Mouse (Mus musculus): Measurements from ENCODE around the gene Atpaf2. TPM values are rescaled to one million over a fixed set of nuclear protein-coding genes. Genes with fewer than 3 reads are reported as not detected.

Atpaf2 gene
- total and polyA plus RNA-seq, 3 experiments: 48.0 to 71.2 (median 56.4) TPM

DNA sequence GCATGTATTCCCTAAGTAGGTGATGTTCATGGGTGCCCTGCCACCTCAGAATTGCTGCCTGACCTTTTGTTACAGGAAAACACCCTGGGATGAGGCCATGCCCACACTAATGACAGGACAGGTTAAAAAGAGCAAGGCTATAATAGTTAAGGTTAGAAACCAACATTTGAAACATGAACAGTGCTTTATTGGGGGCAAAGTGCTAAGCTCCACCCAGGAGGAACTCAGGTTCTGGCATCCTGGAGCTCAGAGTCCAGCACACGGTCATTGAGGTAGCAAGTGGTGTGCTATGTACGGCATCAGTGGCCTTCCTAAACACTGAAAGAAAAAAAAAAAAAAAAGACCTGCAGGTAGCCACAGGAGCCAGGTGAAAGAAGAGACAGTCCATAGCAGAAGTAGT, 30.3 kb downstream of the Atpaf2 start:
- Histone ChIP-seq H3K4me3 (ENCODE audit: low read depth, low read length) (no peak overlapping the region), H3K27me3 (ENCODE audit: insufficient read depth, low read length) (peaks cover 17% of the 10 kb centered on the region), H3K4me1 (ENCODE audit: insufficient read depth, low read depth, low read length) (no peaks in the 10 kb centered on the region), H3K9me3 (replicated peaks) (no peaks in the 10 kb centered on the region), H3K36me3 (replicated peaks) (no peaks in the 10 kb centered on the region)
- TF ChIP-seq GATA1 (IDR thresholded peaks at IDR 0.05; ENCODE audit: borderline replicate concordance, low read length) (no peak), CTCF (IDR thresholded peaks at IDR 0.05; ENCODE audit: low read depth, low read length) (no peak), TAL1 (conservative IDR thresholded peaks at IDR 0.05; ENCODE audit: low read depth, low read length) (no peak), POLR2AphosphoS5 (IDR thresholded peaks at IDR 0.05; ENCODE audit: insufficient replicate concordance, low read depth, low read length) (no peak), GATA2 (IDR thresholded peaks at IDR 0.05; ENCODE audit: borderline replicate concordance, low read depth, low read length) (no peak)
- ATAC-seq (ENCODE audit: extremely low read depth, insufficient number of reproducible peaks, low FRiP score, poor library complexity, severe bottlenecking) (no peak), DNase-seq (ENCODE audit: low spot score) (no peak)

- DNase-seq (ENCODE audit: low spot score): no peak
- Histone ChIP-seq H3K9me3 (replicated peaks) (no peaks in the 10 kb centered on the region), H3K4me1 (ENCODE audit: insufficient read depth, low read depth, low read length) (no peaks in the 10 kb centered on the region), H3K4me3 (ENCODE audit: low read depth, low read length) (no peak overlapping the region), H3K36me3 (replicated peaks) (no peaks in the 10 kb centered on the region), H3K27me3 (ENCODE audit: insufficient read depth, low read length) (peaks cover 30% of the 10 kb centered on the region)
- TF ChIP-seq CTCF (IDR thresholded peaks at IDR 0.05; ENCODE audit: low read depth, low read length): no peak
- TF ChIP-seq GATA2 (IDR thresholded peaks at IDR 0.05; ENCODE audit: borderline replicate concordance, low read depth, low read length): no peak
- TF ChIP-seq POLR2AphosphoS5 (IDR thresholded peaks at IDR 0.05; ENCODE audit: insufficient replicate concordance, low read depth, low read length): no peak
- no peak for TF ChIP-seq GATA1 (IDR thresholded peaks at IDR 0.05; ENCODE audit: borderline replicate concordance, low read length)
- TF ChIP-seq TAL1 (conservative IDR thresholded peaks at IDR 0.05; ENCODE audit: low read depth, low read length): no peak
- no peak for ATAC-seq (ENCODE audit: extremely low read depth, insufficient number of reproducible peaks, low FRiP score, poor library complexity, severe bottlenecking)
Observed at GRCm38 (mm10) chr11:60385946-60386345, 32.3 kb downstream of the Atpaf2 start.

GRCm38 (mm10) chr11:60384762-60385421, 33.4 kb downstream of the Atpaf2 start:
- Histone ChIP-seq H3K36me3 (replicated peaks) (no peaks in the 10 kb centered on the region), H3K4me1 (ENCODE audit: insufficient read depth, low read depth, low read length) (no peaks in the 10 kb centered on the region), H3K4me3 (ENCODE audit: low read depth, low read length) (no peak overlapping the region), H3K9me3 (replicated peaks) (no peaks in the 10 kb centered on the region), H3K27me3 (ENCODE audit: insufficient read depth, low read length) (peaks cover 36% of the 10 kb centered on the region)
- ATAC-seq (ENCODE audit: extremely low read depth, insufficient number of reproducible peaks, low FRiP score, poor library complexity, severe bottlenecking) (no peak), DNase-seq (ENCODE audit: low spot score) (no peak)
- no peak for TF ChIP-seq POLR2AphosphoS5 (IDR thresholded peaks at IDR 0.05; ENCODE audit: insufficient replicate concordance, low read depth, low read length)
- no peak for TF ChIP-seq GATA2 (IDR thresholded peaks at IDR 0.05; ENCODE audit: borderline replicate concordance, low read depth, low read length)
- no peak for TF ChIP-seq CTCF (IDR thresholded peaks at IDR 0.05; ENCODE audit: low read depth, low read length)

DNA sequence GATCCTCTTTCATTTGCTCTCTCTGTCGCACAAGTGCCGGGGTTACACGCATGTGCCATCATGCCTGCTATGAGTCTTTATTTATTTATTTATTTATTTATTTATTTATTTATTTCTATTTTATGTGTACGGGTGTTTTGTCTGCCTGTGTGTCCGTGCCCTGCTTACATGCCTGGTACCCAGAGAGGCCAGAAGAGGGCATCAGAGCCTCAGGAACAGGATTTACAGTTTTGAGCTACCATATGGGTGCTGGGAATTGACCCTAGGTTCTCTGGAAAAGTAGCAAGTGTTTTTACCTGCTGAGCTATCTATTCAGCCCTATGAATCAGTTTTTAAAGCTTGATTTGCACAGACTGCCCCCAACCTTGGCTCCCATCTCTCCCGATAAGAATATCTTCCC, 34.7 kb downstream of the Atpaf2 start:
- no peaks in the 10 kb centered on the region for H3K4me1 ChIP-seq (ENCODE audit: insufficient read depth, low read depth, low read length)
- DNase-seq (ENCODE audit: low spot score) (no peak), ATAC-seq (ENCODE audit: extremely low read depth, insufficient number of reproducible peaks, low FRiP score, poor library complexity, severe bottlenecking) (no peak)
- TF ChIP-seq GATA1 (IDR thresholded peaks at IDR 0.05; ENCODE audit: borderline replicate concordance, low read length) (no peak), CTCF (IDR thresholded peaks at IDR 0.05; ENCODE audit: low read depth, low read length) (no peak), TAL1 (conservative IDR thresholded peaks at IDR 0.05; ENCODE audit: low read depth, low read length) (no peak), GATA2 (IDR thresholded peaks at IDR 0.05; ENCODE audit: borderline replicate concordance, low read depth, low read length) (no peak), POLR2AphosphoS5 (IDR thresholded peaks at IDR 0.05; ENCODE audit: insufficient replicate concordance, low read depth, low read length) (no peak)
- no peaks in the 10 kb centered on the region for H3K36me3 ChIP-seq (replicated peaks)
- no peaks in the 10 kb centered on the region for H3K9me3 ChIP-seq (replicated peaks)
- H3K4me3 ChIP-seq (ENCODE audit: low read depth, low read length): no peak overlapping the region
- H3K27me3 ChIP-seq (ENCODE audit: insufficient read depth, low read length): peaks cover 28% of the 10 kb centered on the region

DNA sequence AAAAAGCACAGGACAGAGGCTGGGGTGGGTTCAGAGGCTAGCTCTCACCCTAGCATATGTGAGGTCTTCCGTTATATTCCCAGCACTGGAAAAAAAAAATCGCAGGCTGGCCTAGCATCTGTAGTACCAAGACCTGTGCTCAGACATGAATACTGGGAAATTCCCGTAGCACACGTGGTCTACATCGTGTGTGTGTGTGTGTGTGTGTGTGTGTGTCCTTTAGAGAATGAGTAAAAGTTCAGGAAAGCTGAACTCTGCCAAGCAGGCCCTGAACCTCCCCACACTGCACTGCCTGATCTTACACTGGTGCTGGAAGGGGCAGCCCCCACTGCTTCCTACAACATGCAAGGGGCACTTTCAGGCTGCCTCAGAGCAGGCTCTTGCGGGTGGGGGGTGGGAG, 43.8 kb downstream of the Atpaf2 start:
- TF ChIP-seq GATA2 (IDR thresholded peaks at IDR 0.05; ENCODE audit: borderline replicate concordance, low read depth, low read length): no peak
- no peak for TF ChIP-seq GATA1 (IDR thresholded peaks at IDR 0.05; ENCODE audit: borderline replicate concordance, low read length)
- no peak for TF ChIP-seq POLR2AphosphoS5 (IDR thresholded peaks at IDR 0.05; ENCODE audit: insufficient replicate concordance, low read depth, low read length)
- TF ChIP-seq TAL1 (conservative IDR thresholded peaks at IDR 0.05; ENCODE audit: low read depth, low read length): no peak
- no peak for TF ChIP-seq CTCF (IDR thresholded peaks at IDR 0.05; ENCODE audit: low read depth, low read length)
- Histone ChIP-seq H3K36me3 (replicated peaks) (no peaks in the 10 kb centered on the region), H3K4me3 (ENCODE audit: low read depth, low read length) (no peak overlapping the region), H3K9me3 (replicated peaks) (no peaks in the 10 kb centered on the region), H3K4me1 (ENCODE audit: insufficient read depth, low read depth, low read length) (no peaks in the 10 kb centered on the region), H3K27me3 (ENCODE audit: insufficient read depth, low read length) (peaks cover 40% of the 10 kb centered on the region)
- no peak for DNase-seq (ENCODE audit: low spot score)
- ATAC-seq (ENCODE audit: extremely low read depth, insufficient number of reproducible peaks, low FRiP score, poor library complexity, severe bottlenecking): no peak

DNA sequence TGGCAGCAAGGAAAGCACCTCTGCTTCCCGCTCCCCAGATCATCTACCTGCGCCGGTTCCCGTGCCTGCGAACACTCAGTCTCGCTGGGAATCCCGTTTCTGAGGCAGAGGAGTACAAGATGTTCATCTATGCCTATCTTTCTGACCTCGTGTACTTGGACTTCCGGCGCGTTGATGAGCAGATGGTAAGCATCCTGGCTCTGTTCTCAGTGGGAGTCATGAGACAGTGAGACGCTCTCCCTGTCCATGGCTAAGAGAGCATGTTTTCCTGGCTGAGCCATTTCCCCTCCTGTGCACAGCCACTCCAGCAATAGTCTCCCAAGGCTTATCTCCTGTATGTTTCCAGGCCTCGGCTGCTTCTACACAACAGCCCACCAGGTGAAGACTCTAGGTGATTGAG, 47.8 kb downstream of the Atpaf2 start:
- Histone ChIP-seq H3K36me3 (replicated peaks) (no peaks in the 10 kb centered on the region), H3K27me3 (ENCODE audit: insufficient read depth, low read length) (peaks cover 49% of the 10 kb centered on the region), H3K4me3 (ENCODE audit: low read depth, low read length) (no peak overlapping the region), H3K4me1 (ENCODE audit: insufficient read depth, low read depth, low read length) (peaks cover 12% of the 10 kb centered on the region; the same call in 1 of the 2 replicates), H3K9me3 (replicated peaks) (no peaks in the 10 kb centered on the region)
- TF ChIP-seq CTCF (IDR thresholded peaks at IDR 0.05; ENCODE audit: low read depth, low read length) (no peak), GATA2 (IDR thresholded peaks at IDR 0.05; ENCODE audit: borderline replicate concordance, low read depth, low read length) (no peak), GATA1 (IDR thresholded peaks at IDR 0.05; ENCODE audit: borderline replicate concordance, low read length) (no peak), POLR2AphosphoS5 (IDR thresholded peaks at IDR 0.05; ENCODE audit: insufficient replicate concordance, low read depth, low read length) (no peak), TAL1 (conservative IDR thresholded peaks at IDR 0.05; ENCODE audit: low read depth, low read length) (no peak)
- ATAC-seq (ENCODE audit: extremely low read depth, insufficient number of reproducible peaks, low FRiP score, poor library complexity, severe bottlenecking) (no peak), DNase-seq (ENCODE audit: low spot score) (no peak)

All from G1E (cell line).